Mouse (Mus musculus) ES-Bruce4 (cell line): ENCODE data around the gene Hus1.

Source experiments
- EP300 ChIP-seq: IDR thresholded peaks from 2 replicates; pipeline ENCODE4 v1.6.1; 2011; ENCODE audit warnings: low read depth, low read length; ENCODE audit not compliant: insufficient read depth
- POLR2A ChIP-seq: IDR thresholded peaks from one replicate; pipeline ENCODE4 v1.8.1; 2011; ENCODE audit warnings: low read length; ENCODE audit not compliant: insufficient read depth

DNA sequence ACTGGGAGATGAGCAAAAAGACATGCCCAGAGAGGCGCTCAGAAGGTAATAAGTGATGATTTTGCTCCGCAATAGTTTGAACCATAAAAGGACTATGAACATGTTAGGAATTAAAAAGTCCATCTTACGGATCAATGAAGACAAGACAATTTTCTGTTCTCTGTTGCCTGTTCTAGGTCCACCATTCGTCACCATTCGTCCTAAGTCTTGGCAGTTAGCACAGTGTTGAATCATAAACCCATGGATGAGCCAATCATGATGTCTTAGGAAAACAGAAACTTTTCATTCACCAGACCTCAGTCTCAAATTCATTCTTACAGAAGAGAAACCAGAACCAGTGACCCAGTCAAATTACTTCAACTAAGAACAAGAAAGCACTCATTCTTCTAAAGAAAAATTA is 2.2 kb downstream of the Hus1 start:
- TF ChIP-seq POLR2A (no peak), EP300 (no peak)
